Mouse (Mus musculus) testis, adult 2 months (tissue): Measurements from ENCODE around the gene Vps25. TPM values are rescaled to one million over a fixed set of nuclear protein-coding genes. Genes with fewer than 3 reads are reported as not detected.

Source experiments
- H3K27ac ChIP-seq: fragments of 200-500 bp; 2 replicates; pipeline ENCODE4 v1.5.1; 2012; ENCODE audit warnings: low read depth, low read length; ENCODE audit not compliant: control insufficient read depth, insufficient read depth
- H3K27me3 ChIP-seq: fragments of 200-500 bp; 2 replicates; pipeline ENCODE4 v1.6.1; 2012; ENCODE audit warnings: mild to moderate bottlenecking, low read length, moderate library complexity; ENCODE audit not compliant: control insufficient read depth, insufficient read depth
- H3K36me3 ChIP-seq: fragments of 200-500 bp; 2 replicates; pipeline ENCODE4 v1.6.1; 2012; ENCODE audit warnings: mild to moderate bottlenecking, low read length; ENCODE audit not compliant: control insufficient read depth, insufficient read depth
- H3K4me1 ChIP-seq: fragments of 200-500 bp; 2 replicates; pipeline ENCODE4 v1.6.1; 2012; ENCODE audit warnings: low read length; ENCODE audit not compliant: control insufficient read depth, insufficient read depth
- H3K4me3 ChIP-seq: fragments of 200-500 bp; 2 replicates; pipeline ENCODE4 v1.5.1; 2012; ENCODE audit warnings: low read depth, mild to moderate bottlenecking, low read length, moderate library complexity, mixed read lengths; ENCODE audit not compliant: control insufficient read depth
- CTCF ChIP-seq: fragments of 200-500 bp; IDR thresholded peaks from 2 replicates; pipeline ENCODE4 v1.5.1; 2012; ENCODE audit warnings: low read depth, mild to moderate bottlenecking, inconsistent platforms, low read length, moderate library complexity; ENCODE audit not compliant: control insufficient read depth, insufficient read depth, insufficient replicate concordance
- POLR2A ChIP-seq: fragments of 200-500 bp; IDR thresholded peaks from 2 replicates; pipeline ENCODE4 v1.6.1; 2012; ENCODE audit warnings: low read depth, mild to moderate bottlenecking, inconsistent platforms, low read length, moderate library complexity; ENCODE audit not compliant: control insufficient read depth
- polyA plus RNA-seq: library from polyadenylated mRNA; depleted of rRNA; stranded (reverse); fragments of >200 nt; gene quantifications from 2 replicates; pipeline ENCODE4 v1.2.3, GENCODE M21; 2012

Gene Vps25
- polyA plus RNA-seq, 1 experiment = 26.2 TPM

DNA sequence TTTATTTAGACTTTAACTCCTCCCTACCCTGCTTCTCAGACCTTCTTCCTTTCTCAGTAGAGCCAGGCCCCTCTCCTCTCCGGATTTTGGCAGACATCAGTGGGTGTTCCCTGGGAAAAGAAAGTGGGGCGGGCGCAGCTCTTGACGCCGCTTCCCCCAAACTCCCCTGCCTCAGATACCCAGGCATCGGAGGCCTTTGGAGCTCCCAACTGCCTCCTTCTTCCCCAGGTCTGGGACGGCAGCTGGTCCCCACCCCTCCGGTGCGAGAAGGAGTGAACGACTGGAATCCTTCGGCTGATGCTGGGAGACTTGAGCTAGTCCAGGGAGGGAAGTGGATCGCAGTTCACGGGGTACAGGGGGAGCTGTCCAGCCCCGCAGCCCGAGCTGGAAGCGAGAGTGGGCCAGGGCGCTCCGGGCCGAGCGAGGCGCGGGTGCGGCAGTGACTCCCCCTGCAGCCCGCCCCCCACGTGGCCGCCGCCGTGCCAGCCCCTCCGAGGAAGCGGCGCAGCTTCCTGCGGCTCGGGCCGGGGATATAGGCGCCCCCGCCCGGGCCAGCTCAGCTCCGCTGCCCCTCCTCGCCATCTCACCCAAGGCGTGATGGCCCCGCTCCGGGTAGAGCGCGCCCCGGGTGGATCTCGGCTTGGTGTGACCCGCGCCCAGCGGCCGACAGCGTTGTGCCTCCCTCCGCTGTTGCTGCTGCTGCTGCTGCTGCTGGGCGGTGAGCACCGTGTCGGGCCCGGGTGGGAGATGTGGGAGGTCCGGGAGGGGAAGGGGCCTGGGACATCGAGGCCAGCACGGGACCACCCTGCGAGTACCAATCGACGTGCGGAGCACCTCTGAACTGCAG is 7.4 kb upstream of the Vps25 start, which contains the start of gene Ramp2:
TSS of gene Ramp2 (plus strand) at position 174 of the 847 bp plus-strand sequence.
- Histone ChIP-seq H3K27ac (peak within 1 kb of the TSS; percentile 16; the same call in 1 of the 2 replicates), H3K27me3 (no peaks in the 10 kb centered on the region), H3K4me3 (peak within 1 kb of the TSS; percentile 78), H3K36me3 (no peaks in the 10 kb centered on the region), H3K4me1 (peaks cover 6% of the 10 kb centered on the region)
- TF ChIP-seq POLR2A (no peak), CTCF (no peak)

DNA sequence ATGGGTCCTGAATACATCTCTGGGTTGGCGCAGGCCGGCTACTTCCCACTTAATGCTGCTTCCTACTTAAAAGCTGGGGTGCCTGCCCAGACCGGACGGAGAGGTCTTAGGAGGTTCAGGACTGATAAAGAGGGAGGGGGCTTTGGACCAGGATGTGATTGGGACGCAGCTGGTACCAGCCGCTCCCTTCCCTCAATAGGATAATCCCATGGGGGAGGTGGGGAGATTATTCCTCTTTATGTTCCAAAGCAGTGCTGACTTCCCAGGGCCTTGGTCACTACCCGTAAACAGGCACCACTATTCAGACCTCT is 6.8 kb upstream of the Vps25 start:
- Histone ChIP-seq H3K27ac (peak overlapping the region; percentile 16; the same call in 1 of the 2 replicates), H3K36me3 (no peaks in the 10 kb centered on the region), H3K4me3 (peak overlapping the region; percentile 78), H3K27me3 (no peaks in the 10 kb centered on the region), H3K4me1 (peaks cover 6% of the 10 kb centered on the region)
- TF ChIP-seq CTCF = no peak
- no peak for TF ChIP-seq POLR2A

- H3K36me3 ChIP-seq = no peaks in the 10 kb centered on the region
- H3K27ac ChIP-seq = no peak overlapping the region
- H3K27me3 ChIP-seq = no peaks in the 10 kb centered on the region
- H3K4me1 ChIP-seq = peaks cover 6% of the 10 kb centered on the region
- TF ChIP-seq CTCF (no peak), POLR2A (no peak)
- H3K4me3 ChIP-seq = no peak overlapping the region
Measured at GRCm38 (mm10) chr11:101247521-101248030, 5.9 kb upstream of the Vps25 start.

GRCm38 (mm10) chr11:101248258-101248994 is 5.1 kb upstream of the Vps25 start:
- Histone ChIP-seq H3K27ac (no peak overlapping the region), H3K4me1 (peaks cover 8% of the 10 kb centered on the region), H3K36me3 (no peaks in the 10 kb centered on the region), H3K4me3 (no peak overlapping the region), H3K27me3 (no peaks in the 10 kb centered on the region)
- TF ChIP-seq POLR2A = no peak
- TF ChIP-seq CTCF = no peak

DNA sequence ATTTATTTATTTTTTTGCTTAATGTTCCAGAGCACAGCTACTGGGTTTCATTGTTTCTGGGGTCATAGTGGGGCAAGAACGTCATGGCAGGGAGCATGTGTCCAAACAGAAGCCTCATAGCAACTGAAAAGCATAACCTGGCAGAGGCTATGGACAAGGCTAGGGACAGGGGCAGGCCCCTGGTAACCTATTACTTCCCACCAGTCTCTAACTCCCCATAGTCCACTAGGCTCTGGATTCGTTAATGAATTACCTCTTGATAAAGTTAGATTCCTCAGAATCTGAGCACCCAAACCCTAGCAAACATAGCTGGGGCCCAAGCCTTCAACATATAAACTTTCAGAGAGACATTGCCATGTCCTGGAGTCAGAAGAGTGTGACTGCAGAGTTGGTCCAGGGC is 2.5 kb upstream of the Vps25 start:
- H3K27ac ChIP-seq = no peak overlapping the region
- no peaks in the 10 kb centered on the region for H3K27me3 ChIP-seq
- TF ChIP-seq POLR2A (no peak), CTCF (no peak)
- H3K4me3 ChIP-seq = no peak overlapping the region
- no peaks in the 10 kb centered on the region for H3K36me3 ChIP-seq
- peaks cover 5% of the 10 kb centered on the region for H3K4me1 ChIP-seq

- H3K4me1 ChIP-seq = peaks cover 5% of the 10 kb centered on the region
- no peaks in the 10 kb centered on the region for H3K27me3 ChIP-seq
- peak overlapping the region; percentile 64 for H3K27ac ChIP-seq
- H3K4me3 ChIP-seq = peak overlapping the region; percentile 99
- no peaks in the 10 kb centered on the region for H3K36me3 ChIP-seq
- TF ChIP-seq POLR2A (no peak), CTCF (no peak)
Measured at GRCm38 (mm10) chr11:101252941-101253340, 566 bp upstream of the Vps25 start.

- TF ChIP-seq POLR2A (no peak), CTCF (no peak)
Measured at GRCm38 (mm10) chr11:101255826-101256775, 2.6 kb downstream of the Vps25 start.

More at GRCm38 (mm10) chr11:101255826-101256775, 2.6 kb downstream of the Vps25 start:
- H3K27ac ChIP-seq = no peak overlapping the region
- no peak overlapping the region for H3K4me3 ChIP-seq
- H3K4me1 ChIP-seq = peaks cover 15% of the 10 kb centered on the region
- no peaks in the 10 kb centered on the region; the same call in 1 of the 2 replicates for H3K27me3 ChIP-seq
- no peaks in the 10 kb centered on the region for H3K36me3 ChIP-seq
